Mouse (Mus musculus) retina, embryonic 14.5 days (tissue): ENCODE results near the gene Gnaq.

Source experiments
- DNase-seq: peaks from one replicate; pipeline ENCODE4 v3.0.0-alpha.2; 2015; ENCODE audit warnings: low spot score

Gene Gnaq

DNA sequence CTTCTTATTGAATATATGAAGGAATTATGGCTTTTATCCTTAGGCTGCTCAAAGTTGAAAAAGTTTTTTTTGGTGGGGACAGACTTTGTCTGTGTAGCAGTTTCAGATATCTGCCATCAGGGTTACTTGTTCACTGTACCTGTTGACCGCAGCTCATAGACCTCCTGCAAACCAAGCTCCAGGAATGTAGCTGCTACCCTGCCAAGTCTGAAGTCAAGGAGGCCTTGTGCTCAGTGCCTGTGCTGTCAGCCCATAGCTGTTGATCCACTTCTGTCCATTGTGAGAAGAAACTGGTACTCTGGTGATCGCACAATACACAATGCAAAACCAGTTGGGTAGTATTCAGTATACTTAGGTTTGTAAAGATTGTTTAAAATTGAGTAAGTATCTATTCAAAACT is 68.7 kb downstream of the Gnaq start:
- no peak for DNase-seq

GRCm38 (mm10) chr19:16204776-16205680 is 72.4 kb downstream of the Gnaq start:
- DNase-seq, result no peak

GRCm38 (mm10) chr19:16209616-16210015 is 77.0 kb downstream of the Gnaq start:
- no peak for DNase-seq

DNA sequence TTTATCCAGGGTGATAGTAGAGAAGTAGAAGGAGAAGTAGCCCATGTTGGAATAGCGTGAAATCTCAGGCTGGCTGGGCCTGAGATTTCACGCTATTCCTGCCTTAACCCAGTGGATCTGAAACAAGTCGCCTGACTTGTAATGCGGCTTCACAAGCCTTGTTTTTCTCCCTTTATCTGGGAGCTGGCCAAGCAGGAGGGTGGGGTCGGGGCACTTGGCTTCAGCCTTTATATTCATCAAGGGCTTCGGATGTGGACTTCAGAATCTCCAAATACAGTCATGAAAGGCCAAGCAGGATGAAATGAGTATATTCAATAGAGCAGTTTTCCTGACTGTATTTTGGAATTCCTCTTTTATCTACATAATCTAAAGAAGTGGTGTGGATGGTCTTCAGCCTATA is 82.3 kb downstream of the Gnaq start:
- DNase-seq, result no peak

DNA sequence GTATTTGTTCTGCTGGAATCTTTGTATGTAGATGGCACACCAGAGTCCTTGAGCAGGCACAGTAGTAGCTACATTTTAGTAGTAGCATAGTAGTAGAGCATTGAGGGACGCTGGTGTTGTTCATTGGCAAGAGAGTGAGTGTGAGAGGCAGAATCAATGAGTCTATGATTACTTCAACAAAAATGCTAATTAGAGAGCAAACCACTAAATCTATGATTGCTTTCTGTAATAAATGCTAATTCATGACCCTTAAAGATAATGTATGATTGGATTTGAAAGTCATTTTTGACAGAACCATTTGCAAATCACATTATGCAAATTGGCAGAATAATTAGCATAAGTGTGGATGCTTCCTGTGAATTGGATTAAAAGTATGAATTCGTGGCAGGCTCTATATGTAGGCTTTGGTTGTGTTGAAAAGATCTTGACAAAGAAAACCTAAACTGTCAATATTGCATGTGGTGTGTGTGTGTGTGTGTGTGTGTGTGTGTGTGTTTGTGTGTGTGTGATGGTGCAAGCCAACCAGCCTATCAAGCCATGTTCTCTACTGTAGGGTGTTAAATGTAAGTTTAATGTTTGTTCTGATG is 82.9 kb downstream of the Gnaq start:
- DNase-seq, result no peak

- DNase-seq, result no peak
Observed at GRCm38 (mm10) chr19:16219978-16220377, 87.3 kb downstream of the Gnaq start.

DNA sequence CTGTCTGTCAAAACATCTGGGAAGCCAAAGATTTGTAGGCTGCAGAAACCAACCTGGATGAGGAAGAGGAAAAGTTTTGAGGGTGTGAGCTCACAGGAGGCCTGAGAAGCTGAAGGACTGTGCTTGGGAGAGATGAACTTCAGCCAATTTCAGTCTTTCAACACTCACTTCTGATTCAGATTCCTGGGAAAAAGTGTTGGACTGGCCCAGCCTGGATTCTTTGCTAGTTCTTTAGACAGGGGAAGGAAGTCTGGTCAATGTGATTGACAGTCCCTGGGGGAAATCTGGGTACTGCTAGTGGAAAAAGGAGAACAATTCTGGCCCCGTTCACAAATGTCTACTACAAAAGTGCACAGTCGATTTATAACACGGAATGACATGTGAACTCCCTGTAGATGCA is 89.9 kb downstream of the Gnaq start:
- no peak for DNase-seq

DNA sequence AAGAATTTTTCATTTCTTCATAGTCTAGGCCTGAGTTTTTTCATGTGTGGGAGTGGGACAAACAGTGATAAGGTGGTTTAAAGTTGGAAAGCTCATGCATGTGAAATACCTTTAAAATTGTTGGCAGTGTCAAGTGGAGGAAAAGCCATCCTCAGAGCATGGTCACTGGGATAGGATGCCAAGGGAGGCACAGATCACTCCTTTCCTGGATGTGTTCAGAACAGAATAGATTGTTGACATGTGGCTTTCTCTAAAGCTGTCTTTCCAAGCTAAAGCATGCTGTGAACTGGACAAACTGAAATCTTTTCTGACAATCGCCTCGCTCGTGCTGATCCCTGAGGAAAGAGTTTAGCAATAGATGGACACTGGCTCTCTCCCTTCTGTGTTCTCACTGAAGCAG is 90.5 kb downstream of the Gnaq start:
- DNase-seq, result no peak

DNA sequence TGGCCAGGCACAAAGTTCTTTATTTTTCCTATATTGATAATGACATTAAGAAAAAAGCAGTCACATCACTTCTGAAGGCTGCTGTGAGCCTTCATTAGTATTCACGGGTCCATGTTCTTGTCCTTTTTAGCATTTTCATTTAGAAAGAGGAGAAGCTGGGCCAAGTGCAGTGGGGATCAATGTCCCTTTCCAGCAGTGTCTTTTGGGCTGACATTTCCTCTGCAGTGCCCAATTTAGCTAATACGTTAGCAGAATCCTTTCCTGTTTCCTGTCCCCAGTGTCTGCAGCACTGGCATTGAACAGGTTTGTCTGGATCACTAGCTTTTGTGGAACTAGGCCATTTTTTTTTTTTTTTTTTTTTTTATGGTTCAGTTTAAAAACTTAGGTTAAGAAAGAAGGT is 92.2 kb downstream of the Gnaq start:
- DNase-seq, result no peak

GRCm38 (mm10) chr19:16231584-16231983 is 99.0 kb downstream of the Gnaq start:
- DNase-seq, result no peak

DNA sequence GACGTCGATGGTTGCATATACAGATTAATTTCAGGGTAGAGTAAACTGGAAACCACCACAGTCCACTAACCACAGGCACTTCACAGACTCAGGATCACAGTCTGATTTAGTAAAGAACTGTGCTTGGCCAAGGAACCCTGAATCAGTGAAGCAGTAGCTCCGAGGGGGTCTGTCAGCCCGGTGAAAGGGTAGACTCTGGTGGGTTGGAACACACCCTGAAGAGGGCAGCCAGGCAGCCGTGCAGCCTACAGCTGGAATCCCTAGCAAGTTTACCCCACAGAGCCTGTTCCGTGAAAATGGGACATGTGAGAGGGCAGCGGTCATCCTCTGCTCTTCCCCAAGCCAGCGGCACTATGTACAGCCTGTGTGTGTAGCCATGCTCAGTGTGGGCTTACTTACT is 103.0 kb downstream of the Gnaq start:
- DNase-seq, result no peak

DNA sequence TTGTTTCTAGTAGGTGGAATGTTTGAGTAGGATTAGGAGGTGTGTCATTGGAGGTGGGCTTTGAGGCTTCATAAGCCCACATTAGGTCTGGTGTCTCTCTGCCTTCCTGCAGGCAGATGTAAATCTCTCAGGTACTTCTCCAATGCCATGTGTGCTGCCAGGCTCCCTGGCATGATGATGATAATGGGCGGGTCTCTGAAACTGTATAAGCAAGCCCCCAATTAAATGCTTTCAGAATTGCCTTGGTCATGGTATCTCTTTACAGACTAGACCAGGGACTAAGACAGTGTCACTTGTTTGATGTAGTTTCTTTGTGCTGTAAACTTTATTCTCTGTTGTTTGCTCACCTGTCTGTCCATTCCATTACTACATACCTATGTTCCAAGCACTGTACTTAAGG is 104.4 kb downstream of the Gnaq start:
- no peak for DNase-seq

- DNase-seq, result no peak
Observed at GRCm38 (mm10) chr19:16238072-16238471, 105.4 kb downstream of the Gnaq start.

- DNase-seq, result peak; percentile 38
Observed at GRCm38 (mm10) chr19:16238512-16238911, 105.9 kb downstream of the Gnaq start.

DNA sequence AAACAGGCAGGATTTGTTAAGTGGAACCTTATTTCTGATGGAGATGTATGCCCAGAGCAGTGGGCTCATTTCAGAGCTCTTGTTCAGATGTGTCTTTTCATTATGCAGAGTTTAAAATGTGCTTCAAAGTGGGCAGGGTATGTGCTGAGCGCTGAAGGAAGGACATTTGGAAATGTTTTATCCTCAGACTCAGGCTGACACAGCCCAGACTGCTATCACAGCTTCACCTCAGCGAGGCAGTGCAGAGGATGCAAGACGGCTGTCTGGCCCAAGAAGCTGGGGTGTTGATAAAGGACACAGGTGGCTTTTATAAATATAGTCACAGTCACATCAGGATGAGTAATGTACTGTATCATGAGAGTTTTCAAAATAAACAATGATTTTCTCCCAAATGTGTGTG is 110.1 kb downstream of the Gnaq start:
- no peak for DNase-seq

DNA sequence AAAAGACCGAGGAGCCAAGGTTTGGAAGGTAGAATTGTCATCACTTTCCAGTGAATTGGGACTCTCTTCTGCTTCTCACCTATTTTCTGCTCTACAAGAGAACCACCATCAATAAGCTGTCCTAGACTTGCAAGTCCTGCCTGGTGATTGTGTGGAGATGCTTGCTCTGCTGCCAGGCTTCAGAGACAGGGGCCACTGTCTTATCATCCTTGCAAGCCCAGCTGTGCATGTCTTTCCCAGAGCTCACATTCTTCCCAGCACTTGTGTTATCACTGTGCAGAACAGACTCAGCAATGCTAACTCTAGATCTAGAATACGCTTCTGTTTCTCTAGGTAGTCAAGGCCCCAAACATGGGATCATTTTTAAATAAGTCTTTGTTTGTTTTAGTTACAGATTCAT is 116.4 kb downstream of the Gnaq start:
- DNase-seq, result no peak

DNA sequence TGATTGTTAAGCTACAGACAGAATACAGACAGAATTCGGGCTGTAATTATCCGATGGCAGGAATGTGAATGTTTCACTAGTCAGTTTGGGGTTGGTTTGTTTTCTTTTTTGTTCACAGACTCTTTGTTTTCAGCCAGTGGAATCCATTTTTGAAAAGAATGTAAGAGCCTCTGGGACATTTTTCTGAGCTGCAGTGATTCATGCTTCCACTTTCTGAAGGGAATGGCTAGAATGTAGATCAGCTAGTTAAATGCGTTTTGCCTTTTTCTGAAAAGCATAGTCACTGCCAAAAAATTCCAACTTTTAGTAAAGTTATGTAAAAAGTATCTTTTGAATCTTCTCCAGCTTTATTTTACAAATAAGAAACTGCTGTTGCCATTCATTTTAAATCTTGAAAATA is 118.3 kb downstream of the Gnaq start:
- DNase-seq, result no peak

DNA sequence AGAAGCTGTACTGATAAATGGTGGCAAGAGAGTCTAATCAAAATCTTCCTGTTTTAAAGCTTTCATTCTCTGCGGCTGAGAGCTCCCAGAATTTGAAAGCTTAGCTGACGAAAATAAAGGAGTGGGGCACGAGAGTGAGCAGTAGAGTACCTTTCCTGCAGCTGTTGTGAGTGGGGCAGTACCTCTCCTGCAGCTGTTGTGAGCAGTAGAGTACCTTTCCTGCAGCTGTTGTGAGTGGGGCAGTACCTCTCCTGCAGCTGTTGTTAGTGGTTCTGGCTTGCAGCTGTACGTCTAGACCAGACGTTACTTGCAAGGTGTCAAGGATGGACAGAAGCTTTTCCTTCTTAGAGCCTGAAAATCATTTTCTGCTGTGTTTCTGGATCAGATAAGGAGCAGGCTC is 119.2 kb downstream of the Gnaq start:
- DNase-seq, result no peak

DNA sequence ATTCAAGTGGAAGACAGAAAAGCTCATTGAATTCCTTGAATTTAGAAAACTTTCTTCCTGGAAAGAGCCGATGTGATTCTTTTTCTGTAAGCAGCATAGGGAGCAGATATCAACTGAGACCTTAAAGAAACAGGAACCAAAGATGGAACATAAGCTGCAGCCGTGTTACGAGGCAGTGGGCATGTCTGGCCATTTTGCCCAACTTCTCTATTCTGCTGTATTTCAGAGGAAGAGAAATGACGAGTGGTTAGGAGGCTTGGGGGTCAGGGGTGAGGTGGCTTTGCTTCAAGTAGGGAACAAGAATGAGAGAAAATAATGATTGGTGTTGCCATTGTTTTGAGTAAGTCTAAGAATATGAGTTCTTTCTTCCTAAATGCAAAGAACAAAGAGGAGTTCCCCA is 120.1 kb downstream of the Gnaq start:
- no peak for DNase-seq

- no peak for DNase-seq
Observed at GRCm38 (mm10) chr19:16254881-16255280, 122.2 kb downstream of the Gnaq start.

- DNase-seq, result no peak
Observed at GRCm38 (mm10) chr19:16255294-16255693, 122.7 kb downstream of the Gnaq start.

DNA sequence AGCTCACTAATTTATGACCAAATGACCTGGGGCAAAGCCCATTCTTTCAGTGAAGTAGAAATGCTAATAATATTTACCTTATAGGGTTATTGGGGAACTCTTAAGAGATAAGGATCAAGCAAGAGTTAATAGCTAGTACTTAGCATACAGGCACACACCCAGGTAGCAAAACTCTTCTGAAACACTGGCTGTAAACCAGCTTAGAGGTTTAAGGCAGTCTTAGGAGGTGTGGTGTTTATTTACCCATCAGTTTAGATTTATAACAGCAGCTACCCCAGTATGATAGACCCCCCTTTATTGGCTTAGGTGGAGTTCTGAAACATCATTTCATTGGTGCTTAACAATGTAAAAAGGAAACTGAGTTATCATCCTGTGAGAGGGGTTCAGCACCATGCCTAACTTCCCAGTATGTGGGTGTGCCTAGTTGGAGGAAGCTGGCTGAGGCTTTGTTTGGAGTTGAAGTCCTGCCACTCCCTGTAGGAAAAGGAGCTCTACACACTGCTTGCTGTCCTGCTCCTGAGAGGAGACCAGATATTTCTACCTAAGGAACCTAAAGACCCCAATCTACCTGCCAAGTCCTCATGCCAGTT is 126.2 kb downstream of the Gnaq start:
- no peak for DNase-seq

DNA sequence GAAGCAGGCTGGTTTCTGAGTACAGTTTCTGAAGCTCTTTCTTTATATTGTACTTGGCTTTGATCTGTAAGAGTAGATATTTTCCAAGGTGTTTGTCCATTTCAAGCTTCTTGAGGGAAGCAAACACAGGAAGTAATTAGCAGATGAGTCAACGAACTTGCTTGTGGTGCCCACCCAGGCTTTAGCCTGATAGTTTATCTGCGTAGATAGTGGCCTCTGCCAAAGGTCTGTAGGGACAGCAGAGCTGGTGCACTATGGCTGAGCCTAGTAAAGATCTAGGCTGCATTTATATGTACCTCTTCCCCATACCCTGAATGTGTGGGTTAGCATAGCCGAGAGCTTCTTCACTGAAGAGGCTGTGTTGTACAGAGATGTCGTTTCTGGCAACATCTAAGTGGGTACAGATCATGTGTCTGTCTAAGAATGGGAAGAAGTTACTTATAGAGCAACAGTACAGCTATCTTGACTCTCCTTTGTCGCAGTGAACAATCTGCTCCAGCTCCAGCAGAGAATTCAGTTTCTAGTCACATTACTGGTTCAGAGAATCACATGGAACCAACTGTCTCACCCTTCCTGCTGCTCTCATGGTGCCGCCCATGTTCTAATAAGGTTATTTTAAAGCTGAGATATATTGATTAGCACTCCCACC is 127.3 kb downstream of the Gnaq start:
- DNase-seq, result no peak
